Mouse (Mus musculus) forebrain, embryonic 13.5 days (tissue): ENCODE data around the gene Ifngr1. TPM values are rescaled to one million over a fixed set of nuclear protein-coding genes. Genes with fewer than 3 reads are reported as not detected.
"Not testable (repeated sequence)": the region's sequence is repeated elsewhere in the genome, so short reads cannot be mapped to it uniquely, and the experiment has no call there.

Source experiments
- ATAC-seq: fragments of 200-750 bp; cut with Nextera tagmentation; 2 replicates; pipeline ENCODE4 v1.8.0; 2017
- H3K27ac ChIP-seq: fragments of 300-500 bp; sonication (generic); 2 replicates; pipeline ENCODE4 v1.5.1; 2015; ENCODE audit warnings: inconsistent platforms, mild to moderate bottlenecking, moderate library complexity
- H3K27me3 ChIP-seq: fragments of 300-500 bp; sonication (generic); 2 replicates; pipeline ENCODE4 v1.6.1; 2015; ENCODE audit warnings: mild to moderate bottlenecking, inconsistent platforms
- H3K36me3 ChIP-seq: fragments of 300-500 bp; sonication (generic); 2 replicates; pipeline ENCODE4 v1.6.1; 2015; ENCODE audit warnings: mild to moderate bottlenecking, inconsistent platforms; ENCODE audit not compliant: poor library complexity, severe bottlenecking
- H3K4me1 ChIP-seq: fragments of 300-500 bp; sonication (generic); 2 replicates; pipeline ENCODE4 v1.6.1; 2015; ENCODE audit warnings: inconsistent platforms
- H3K4me2 ChIP-seq: fragments of 300-500 bp; sonication (generic); 2 replicates; pipeline ENCODE4 v1.6.1; 2015; ENCODE audit warnings: inconsistent platforms, mild to moderate bottlenecking, moderate library complexity
- H3K4me3 ChIP-seq: fragments of 300-500 bp; sonication (generic); 2 replicates; pipeline ENCODE4 v1.5.1; 2015; ENCODE audit warnings: mild to moderate bottlenecking, inconsistent platforms
- H3K9ac ChIP-seq: fragments of 300-500 bp; sonication (generic); 2 replicates; pipeline ENCODE4 v1.6.1; 2015; ENCODE audit warnings: mild to moderate bottlenecking, inconsistent platforms
- H3K9me3 ChIP-seq: fragments of 300-500 bp; sonication (generic); replicated peaks from 2 replicates; pipeline ENCODE4 v1.6.1; 2016; ENCODE audit warnings: inconsistent platforms
- WGBS: fragments of 180-500 bp; shearing (Covaris S2); methylation state at CpG from one replicate; pipeline ENCODE4 v1.1.7; 2015; 5-methylcytosine and 5-hydroxymethylcytosine counted together
- polyA plus RNA-seq: library from polyadenylated mRNA; unstranded; fragments of >200 nt; fragmentation: Nextera tagmentation; extraction: Ambion mirVana; gene quantifications from 2 replicates; pipeline ENCODE4 v1.2.1, GENCODE M21; 2015

The Ifngr1 gene
- polyA plus RNA-seq, 1 experiment from 2014 or later, result 15.2 TPM

DNA sequence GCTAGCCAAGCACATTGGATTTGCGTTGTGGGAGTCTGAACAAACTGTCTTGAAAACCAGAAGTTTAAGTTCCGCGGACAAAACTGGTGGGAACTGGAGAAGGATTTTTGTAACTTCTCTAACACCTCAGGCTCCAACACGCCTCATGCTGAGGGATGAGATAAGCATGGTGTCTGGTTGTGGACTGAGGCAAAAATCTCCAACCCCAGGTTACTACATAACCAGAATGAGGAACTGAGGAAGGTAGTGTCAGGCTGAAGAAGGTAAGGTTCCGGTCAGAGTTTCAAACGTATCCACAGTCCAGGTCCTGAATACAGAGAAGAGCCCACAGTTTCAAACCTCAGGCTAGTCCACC is 486 bp upstream of the Ifngr1 start:
- WGBS, result 30% methylated on average over 6 of the region's 6 CpGs
- Histone ChIP-seq H3K9me3 (no peaks in the 10 kb centered on the region), H3K36me3 (no peaks in the 10 kb centered on the region), H3K4me1 (peaks cover 8% of the 10 kb centered on the region), H3K9ac (no peak overlapping the region), H3K4me2 (peak overlapping the region; percentile 78), H3K27ac (no peak overlapping the region), H3K27me3 (no peaks in the 10 kb centered on the region), H3K4me3 (peak overlapping the region; percentile 71)
- no peak for ATAC-seq

DNA sequence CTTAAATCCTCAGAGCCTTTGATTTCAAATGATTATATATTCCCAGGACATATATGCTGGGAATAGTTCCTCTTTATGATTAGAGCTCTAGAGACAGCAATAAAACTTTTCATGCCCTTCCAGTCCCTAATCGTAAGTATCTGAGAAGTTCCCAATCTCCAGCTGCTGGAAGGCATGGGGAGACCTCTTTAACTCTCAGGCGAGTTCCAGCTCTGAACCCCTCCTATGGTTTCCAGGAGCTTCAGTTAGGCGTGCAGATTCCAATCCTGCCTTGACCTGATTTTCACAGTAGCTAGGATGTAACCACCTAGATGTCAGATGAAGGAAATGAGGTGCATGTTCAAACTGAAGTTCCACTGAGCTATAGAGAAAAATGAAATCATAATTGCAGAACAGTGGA is 807 bp downstream of the Ifngr1 start:
- WGBS, result 12% methylated on average over 3 of the region's 3 CpGs
- no peaks in the 10 kb centered on the region for H3K9me3 ChIP-seq
- no peak overlapping the region for H3K27ac ChIP-seq
- H3K27me3 ChIP-seq, result no peaks in the 10 kb centered on the region
- peak overlapping the region; percentile 75 for H3K9ac ChIP-seq
- peak overlapping the region; percentile 78 for H3K4me2 ChIP-seq
- peaks cover 8% of the 10 kb centered on the region for H3K4me1 ChIP-seq
- H3K4me3 ChIP-seq, result peak overlapping the region; percentile 71
- no peaks in the 10 kb centered on the region for H3K36me3 ChIP-seq
- no peak for ATAC-seq

DNA sequence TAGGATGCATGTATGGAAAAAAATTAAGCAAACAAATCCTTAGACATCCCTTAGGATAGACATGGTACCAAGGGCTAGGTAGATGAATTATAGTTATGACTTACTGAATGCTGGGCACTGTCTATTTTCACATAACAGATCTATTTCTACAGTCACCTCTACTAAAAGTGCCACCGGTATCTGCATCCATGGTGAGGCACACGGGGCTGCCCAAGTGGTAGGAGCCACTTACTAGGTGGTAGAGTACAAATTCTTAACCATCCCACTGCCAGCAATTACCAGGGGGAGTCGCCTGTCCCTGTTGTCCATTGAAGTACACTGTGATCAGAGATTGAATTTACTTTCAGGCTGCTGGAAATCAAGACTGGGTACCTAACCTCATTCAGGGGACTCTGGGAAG is 1.5 kb downstream of the Ifngr1 start:
- no peaks in the 10 kb centered on the region for H3K36me3 ChIP-seq
- peaks cover 8% of the 10 kb centered on the region for H3K4me1 ChIP-seq
- H3K4me3 ChIP-seq, result no peak overlapping the region
- no peaks in the 10 kb centered on the region for H3K27me3 ChIP-seq
- ATAC-seq, result no peak
- no peak overlapping the region for H3K9ac ChIP-seq
- 88% methylated on average over 3 of the region's 3 CpGs for WGBS
- no peak overlapping the region for H3K4me2 ChIP-seq
- H3K9me3 ChIP-seq, result no peaks in the 10 kb centered on the region
- H3K27ac ChIP-seq, result no peak overlapping the region

- no peak overlapping the region for H3K9ac ChIP-seq
- H3K27ac ChIP-seq, result no peak overlapping the region
- H3K4me3 ChIP-seq, result no peak overlapping the region
- H3K9me3 ChIP-seq, result no peaks in the 10 kb centered on the region
- ATAC-seq, result no peak
- no peak overlapping the region for H3K4me2 ChIP-seq
- WGBS, result 84% methylated on average over 3 of the region's 3 CpGs
- peaks cover 9% of the 10 kb centered on the region for H3K4me1 ChIP-seq
- no peaks in the 10 kb centered on the region for H3K36me3 ChIP-seq
- no peaks in the 10 kb centered on the region for H3K27me3 ChIP-seq
Observed at GRCm38 (mm10) chr10:19594201-19594905, 2.6 kb downstream of the Ifngr1 start.

DNA sequence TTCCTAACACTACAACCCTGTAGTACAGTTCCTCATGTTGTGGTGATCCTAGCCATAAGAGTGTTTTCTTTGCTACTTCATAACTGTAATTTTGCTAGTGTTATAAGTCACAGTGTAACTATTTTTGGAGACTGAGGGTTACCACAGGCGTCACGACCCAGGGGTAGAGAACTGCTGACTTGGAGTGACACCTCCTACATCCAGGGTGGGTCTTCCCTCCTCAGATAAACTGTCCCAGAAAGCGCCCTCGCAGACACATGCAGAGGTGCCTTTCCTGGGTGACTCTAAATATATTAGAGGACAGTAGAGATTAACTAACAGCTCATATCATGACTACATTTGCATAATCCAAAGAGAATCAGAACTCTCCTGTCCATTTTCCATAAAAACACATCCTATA is 5.1 kb downstream of the Ifngr1 start:
- H3K27ac ChIP-seq, result no peak overlapping the region
- ATAC-seq, result no peak
- WGBS, result 93% methylated on average over 4 of the region's 4 CpGs
- peaks cover 6% of the 10 kb centered on the region; the same call in 1 of the 2 replicates for H3K36me3 ChIP-seq
- no peak overlapping the region for H3K4me3 ChIP-seq
- H3K9ac ChIP-seq, result no peak overlapping the region
- peaks cover 15% of the 10 kb centered on the region for H3K4me1 ChIP-seq
- H3K27me3 ChIP-seq, result no peaks in the 10 kb centered on the region
- H3K4me2 ChIP-seq, result no peak overlapping the region
- H3K9me3 ChIP-seq, result 0 out of 2 replicates have a peak, but pooled peaks cover 4% of the 10 kb centered on the region

GRCm38 (mm10) chr10:19598091-19598490 is 6.3 kb downstream of the Ifngr1 start:
- H3K9me3 ChIP-seq, result 0 out of 2 replicates have a peak, but pooled peaks cover 4% of the 10 kb centered on the region
- no peak overlapping the region for H3K27ac ChIP-seq
- H3K4me2 ChIP-seq, result no peak overlapping the region
- no peak overlapping the region for H3K4me3 ChIP-seq
- no peak overlapping the region for H3K9ac ChIP-seq
- no peak for ATAC-seq
- WGBS, result 95% methylated on average over 11 of the region's 11 CpGs
- H3K4me1 ChIP-seq, result peaks cover 6% of the 10 kb centered on the region; the same call in 1 of the 2 replicates
- peaks cover 16% of the 10 kb centered on the region; the same call in 1 of the 2 replicates for H3K36me3 ChIP-seq
- no peaks in the 10 kb centered on the region for H3K27me3 ChIP-seq

DNA sequence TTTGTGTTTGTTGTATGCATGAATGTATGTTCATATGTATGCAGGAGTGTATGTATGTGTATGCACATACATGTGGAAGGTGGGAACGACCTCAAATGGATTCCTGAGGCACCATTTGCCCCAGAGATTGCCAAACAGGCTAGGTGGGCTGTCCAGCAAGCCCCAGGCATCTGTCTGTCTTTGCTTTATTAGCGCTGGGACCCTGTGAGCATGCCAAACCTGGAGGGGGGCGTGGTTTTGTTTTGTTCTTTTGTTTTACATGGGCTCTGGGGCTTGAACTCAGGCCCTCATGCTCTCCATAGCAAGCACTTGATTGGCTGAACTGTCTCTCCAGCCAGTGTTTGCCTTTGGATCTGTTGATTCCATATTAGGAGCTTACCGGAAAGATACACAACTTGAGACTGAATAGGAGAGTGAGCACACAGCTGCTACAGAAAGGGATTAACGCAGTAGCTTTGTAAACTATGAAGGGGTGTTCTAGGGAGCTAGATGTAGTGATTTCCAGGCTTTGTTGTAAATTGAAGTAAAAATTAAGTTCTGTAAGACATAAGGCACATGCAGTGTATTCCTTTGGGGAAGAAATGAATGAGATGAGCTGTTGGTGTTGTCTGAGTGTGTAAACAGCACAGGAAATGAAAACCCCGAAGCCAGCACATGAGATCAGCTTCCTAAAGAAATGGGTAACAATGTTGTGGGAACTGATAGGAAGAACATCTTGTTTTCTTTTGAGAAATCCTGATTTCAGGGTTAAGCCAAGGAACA is 7.8 kb downstream of the Ifngr1 start:
- peak; percentile 38; the same call in 1 of the 2 replicates for ATAC-seq
- 0 out of 2 replicates have a peak, but pooled peaks cover 4% of the 10 kb centered on the region for H3K9me3 ChIP-seq
- no peaks in the 10 kb centered on the region for H3K27me3 ChIP-seq
- no peak overlapping the region for H3K4me3 ChIP-seq
- no peak overlapping the region for H3K27ac ChIP-seq
- H3K4me1 ChIP-seq, result 0 out of 2 replicates have a peak, but pooled peaks cover 6% of the 10 kb centered on the region
- 55% methylated on average over 6 of the region's 6 CpGs for WGBS
- no peak overlapping the region for H3K4me2 ChIP-seq
- H3K9ac ChIP-seq, result no peak overlapping the region
- peaks cover 24% of the 10 kb centered on the region; the same call in 1 of the 2 replicates for H3K36me3 ChIP-seq

DNA sequence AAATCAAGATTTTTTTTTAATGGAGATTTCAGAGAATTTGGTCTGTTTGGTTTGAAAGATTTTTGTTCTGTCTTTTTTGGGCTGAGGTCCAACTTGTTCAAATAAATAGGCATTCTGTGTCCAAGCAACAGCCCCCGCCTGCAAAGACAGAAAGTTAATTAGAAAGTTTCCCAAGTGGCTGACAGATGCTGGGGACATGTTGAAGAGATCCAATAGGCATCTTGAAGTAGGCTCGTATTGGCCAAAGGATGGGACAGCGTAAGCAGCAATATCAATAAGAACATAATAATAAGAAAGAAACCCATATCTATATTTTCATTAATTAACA is 8.3 kb downstream of the Ifngr1 start:
- WGBS, result 45% methylated on average over 3 of the region's 3 CpGs
- H3K4me1 ChIP-seq, result 0 out of 2 replicates have a peak, but pooled peaks cover 6% of the 10 kb centered on the region
- H3K4me2 ChIP-seq, result no peak overlapping the region
- no peak for ATAC-seq
- 0 out of 2 replicates have a peak, but pooled peaks cover 4% of the 10 kb centered on the region for H3K9me3 ChIP-seq
- H3K27me3 ChIP-seq, result no peaks in the 10 kb centered on the region
- H3K27ac ChIP-seq, result no peak overlapping the region
- H3K4me3 ChIP-seq, result no peak overlapping the region
- peaks cover 27% of the 10 kb centered on the region; the same call in 1 of the 2 replicates for H3K36me3 ChIP-seq
- no peak overlapping the region for H3K9ac ChIP-seq

- H3K4me1 ChIP-seq, H3K9ac ChIP-seq, H3K4me3 ChIP-seq, H3K27me3 ChIP-seq, H3K4me2 ChIP-seq, H3K9me3 ChIP-seq, H3K27ac ChIP-seq, ATAC-seq: not testable (repeated sequence)
- 0% methylated on average over 1 of the region's 1 CpGs for WGBS
- H3K36me3 ChIP-seq, result peaks cover 27% of the 10 kb centered on the region; the same call in 1 of the 2 replicates
Observed at GRCm38 (mm10) chr10:19601502-19601901, 9.8 kb downstream of the Ifngr1 start.

DNA sequence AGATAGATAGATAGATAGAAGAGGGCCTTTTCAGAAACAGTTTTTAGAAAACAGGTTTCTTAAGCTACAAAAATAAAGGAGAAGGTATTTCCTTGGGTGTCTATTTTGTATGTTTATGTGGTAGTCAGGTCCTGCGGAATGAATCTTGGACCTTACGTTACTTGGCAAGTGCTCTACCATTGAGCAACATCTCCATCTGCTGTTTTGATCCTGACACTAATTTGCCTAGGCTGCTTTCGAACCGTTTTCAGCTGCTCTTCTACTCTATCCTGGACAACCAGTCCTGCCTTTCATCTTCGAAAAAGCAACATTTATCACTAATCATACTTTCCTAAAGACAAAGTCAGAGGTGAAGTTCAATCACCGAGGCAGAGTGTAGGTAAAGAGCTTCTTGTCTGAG is 11.5 kb downstream of the Ifngr1 start:
- Histone ChIP-seq H3K9ac (no peak overlapping the region), H3K4me2 (no peak overlapping the region), H3K4me1 (0 out of 2 replicates have a peak, but pooled peaks cover 6% of the 10 kb centered on the region), H3K36me3 (peaks cover 36% of the 10 kb centered on the region; the same call in 1 of the 2 replicates), H3K27ac (no peak overlapping the region), H3K4me3 (no peak overlapping the region), H3K9me3 (0 out of 2 replicates have a peak, but pooled peaks cover 4% of the 10 kb centered on the region), H3K27me3 (no peaks in the 10 kb centered on the region)
- ATAC-seq, result no peak
- 92% methylated on average over 6 of the region's 6 CpGs for WGBS

DNA sequence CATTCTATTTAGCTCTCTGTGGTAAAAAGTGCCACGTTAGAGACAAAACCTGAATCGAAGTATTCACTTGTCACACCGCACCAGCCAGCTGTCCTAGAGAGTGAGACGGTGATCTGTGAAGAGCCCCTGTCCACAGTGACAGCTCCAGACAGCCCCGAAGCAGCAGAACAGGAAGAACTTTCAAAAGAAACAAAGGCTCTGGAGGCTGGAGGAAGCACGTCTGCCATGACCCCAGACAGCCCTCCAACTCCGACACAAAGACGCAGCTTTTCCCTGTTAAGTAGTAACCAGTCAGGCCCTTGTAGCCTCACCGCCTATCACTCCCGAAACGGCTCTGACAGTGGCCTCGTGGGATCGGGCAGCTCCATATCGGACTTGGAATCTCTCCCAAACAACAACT is 17.4 kb downstream of the Ifngr1 start:
- Histone ChIP-seq H3K36me3 (0 out of 2 replicates have a peak, but pooled peaks cover 16% of the 10 kb centered on the region), H3K4me2 (no peak overlapping the region), H3K27me3 (no peaks in the 10 kb centered on the region), H3K9ac (no peak overlapping the region), H3K4me1 (no peaks in the 10 kb centered on the region), H3K9me3 (no peaks in the 10 kb centered on the region), H3K4me3 (no peak overlapping the region), H3K27ac (no peak overlapping the region)
- no peak for ATAC-seq
- 56% methylated on average over 14 of the region's 14 CpGs for WGBS

- H3K9ac ChIP-seq, result no peak overlapping the region
- no peak overlapping the region for H3K27ac ChIP-seq
- WGBS, result 51% methylated on average over 2 of the region's 2 CpGs
- H3K27me3 ChIP-seq, result no peaks in the 10 kb centered on the region
- H3K36me3 ChIP-seq, result 0 out of 2 replicates have a peak, but pooled peaks cover 9% of the 10 kb centered on the region
- ATAC-seq, result no peak
- H3K4me2 ChIP-seq, result no peak overlapping the region
- H3K4me3 ChIP-seq, result no peak overlapping the region
- no peaks in the 10 kb centered on the region for H3K4me1 ChIP-seq
- H3K9me3 ChIP-seq, result no peaks in the 10 kb centered on the region
Observed at GRCm38 (mm10) chr10:19611616-19612015, 19.9 kb downstream of the Ifngr1 start.
